Mouse (Mus musculus) hindbrain, embryonic 15.5 days (tissue): ENCODE data around the gene BC030867. TPM values are rescaled to one million over a fixed set of nuclear protein-coding genes. Genes with fewer than 3 reads are reported as not detected.

Source experiments
- microRNA-seq: library from miRNA; unstranded; fragments of <30 nt; microRNA quantifications from one replicate; pipeline ENCODE4, GENCODE M21; 2016
- polyA plus RNA-seq: library from polyadenylated mRNA; unstranded; fragments of >200 nt; fragmentation: Nextera tagmentation; extraction: Ambion mirVana; gene quantifications from 2 replicates; pipeline ENCODE4 v1.2.1, GENCODE M21; 2015

The BC030867 gene
- polyA plus RNA-seq, 1 experiment from 2014 or later: 3.4 TPM

Small RNAs within 50 kb of the gene (microRNA-seq; reads per million reads assigned to microRNA genes)
- gene Mir8101: 1.3 reads per million

Other genes starting within 250 kb of the BC030867 start
- gene Mpp3, start 220.4 kb upstream of the BC030867 start, polyA plus RNA-seq: 55.9 and 56.2 TPM in 2 replicates
- 0.30 and 0.43 TPM in 2 replicates for gene Cd300lg, start 207.4 kb upstream of the BC030867 start, polyA plus RNA-seq
- 30.5 and 34.6 TPM in 2 replicates for gene Mpp2, start 160.4 kb upstream of the BC030867 start, polyA plus RNA-seq
- gene Ppy, start 147.6 kb upstream of the BC030867 start, polyA plus RNA-seq: not detected in 2 replicates
- 3.7 and 5.2 TPM in 2 replicates for gene Pyy, start 141.1 kb upstream of the BC030867 start, polyA plus RNA-seq
- gene Nags, start 103.4 kb upstream of the BC030867 start, polyA plus RNA-seq: not detected in 2 replicates
- 41.8 and 44.1 TPM in 2 replicates for gene Tmem101, start 92.5 kb upstream of the BC030867 start, polyA plus RNA-seq
- 102 and 121 TPM in 2 replicates for gene Lsm12, start 63.6 kb upstream of the BC030867 start, polyA plus RNA-seq
- gene G6pc3, start 59.3 kb upstream of the BC030867 start, polyA plus RNA-seq: 40.4 and 41.2 TPM in 2 replicates
- 82.7 and 84.9 TPM in 2 replicates for gene Hdac5, start 18.7 kb upstream of the BC030867 start, polyA plus RNA-seq
- 0.10 and 0.13 TPM in 2 replicates for gene Asb16, start 19.9 kb downstream of the BC030867 start, polyA plus RNA-seq
- 80.4 and 83.3 TPM in 2 replicates for gene Tmub2, start 36.0 kb downstream of the BC030867 start, polyA plus RNA-seq
- 30.2 and 31.4 TPM in 2 replicates for gene Atxn7l3, start 47.7 kb downstream of the BC030867 start, polyA plus RNA-seq
- 77.7 and 85.0 TPM in 2 replicates for gene Ubtf, start 70.9 kb downstream of the BC030867 start, polyA plus RNA-seq
- 2.4 and 3.4 TPM in 2 replicates for gene Slc4a1, start 117.3 kb downstream of the BC030867 start, polyA plus RNA-seq
- gene Rundc3a, start 144.5 kb downstream of the BC030867 start, polyA plus RNA-seq: 135 and 149 TPM in 2 replicates
- 167 and 168 TPM in 2 replicates for gene Slc25a39, start 159.1 kb downstream of the BC030867 start, polyA plus RNA-seq
- 85.7 and 85.9 TPM in 2 replicates for gene Grn, start 181.4 kb downstream of the BC030867 start, polyA plus RNA-seq
- gene Fam171a2, start 198.8 kb downstream of the BC030867 start, polyA plus RNA-seq: 29.3 and 30.7 TPM in 2 replicates
- gene Itga2b, start 221.2 kb downstream of the BC030867 start, polyA plus RNA-seq: 9.5 and 10.1 TPM in 2 replicates